Mouse (Mus musculus) forebrain, postnatal 0 days (tissue): ENCODE measurements around the gene Mrps12. TPM values are rescaled to one million over a fixed set of nuclear protein-coding genes. Genes with fewer than 3 reads are reported as not detected.
A peak's percentile ranks its signal among the peaks of the same experiment; 100 is the strongest.

Experiments used
- ATAC-seq: fragments of 200-750 bp; cut with Nextera tagmentation; 2 replicates; pipeline ENCODE4 v1.8.0; 2017; ENCODE audit warnings: mild to moderate bottlenecking, moderate library complexity
- DNase-seq: peaks from one replicate; pipeline ENCODE4 v3.0.0-alpha.2; 2015
- H3K27ac ChIP-seq: fragments of 300-500 bp; sonication (generic); 2 replicates; pipeline ENCODE4 v1.5.1; 2014; ENCODE audit warnings: low read depth, mild to moderate bottlenecking, antibody characterized with exemption, low read length, moderate library complexity, mixed read lengths
- H3K27me3 ChIP-seq: fragments of 300-500 bp; sonication (generic); 2 replicates; pipeline ENCODE4 v1.6.1; 2014; ENCODE audit warnings: mild to moderate bottlenecking, low read length, mixed read lengths; ENCODE audit not compliant: insufficient read depth
- H3K36me3 ChIP-seq: fragments of 300-500 bp; sonication (generic); 2 replicates; pipeline ENCODE4 v1.6.1; 2014; ENCODE audit warnings: mild to moderate bottlenecking, moderate library complexity; ENCODE audit not compliant: insufficient read depth
- H3K4me1 ChIP-seq: fragments of 300-500 bp; sonication (generic); 2 replicates; pipeline ENCODE4 v1.6.1; 2014; ENCODE audit warnings: antibody characterized with exemption; ENCODE audit not compliant: insufficient read depth
- H3K4me2 ChIP-seq: fragments of 300-500 bp; sonication (generic); 2 replicates; pipeline ENCODE4 v1.6.1; 2014; ENCODE audit warnings: low read depth, mild to moderate bottlenecking, moderate library complexity
- H3K4me3 ChIP-seq: fragments of 300-500 bp; sonication (generic); 2 replicates; pipeline ENCODE4 v1.5.1; 2014; ENCODE audit warnings: low read depth, low read length, mixed read lengths
- H3K9ac ChIP-seq: fragments of 300-500 bp; sonication (generic); 2 replicates; pipeline ENCODE4 v1.6.1; 2014; ENCODE audit warnings: mild to moderate bottlenecking
- H3K9me3 ChIP-seq: fragments of 300-500 bp; sonication (generic); 2 replicates; pipeline ENCODE4 v1.6.1; 2016; ENCODE audit warnings: low read length
- CTCF ChIP-seq: sonication (generic); IDR thresholded peaks from 2 replicates; pipeline ENCODE4 v1.5.1; 2016; ENCODE audit warnings: antibody characterized with exemption, control low read depth, low read depth
- WGBS: fragments of 180-500 bp; shearing (Covaris S2); extraction: QIAGEN DNeasy Blood & Tissue Kit; methylation state at CpG from one replicate; pipeline ENCODE4 v1.1.7; 2014; 5-methylcytosine and 5-hydroxymethylcytosine counted together
- polyA plus RNA-seq: library from polyadenylated mRNA; unstranded; fragments of >200 nt; fragmentation: Nextera tagmentation; extraction: Ambion mirVana; gene quantifications from 2 replicates; pipeline ENCODE4 v1.2.1, GENCODE M21; 2015
- total RNA-seq: library from RNA; depleted of rRNA; stranded (reverse); fragments of >200 nt; gene quantifications from 2 replicates; pipeline ENCODE4 v1.2.3, GENCODE M21; 2014; rRNA removed

The Mrps12 gene
- total RNA-seq, result 48.6 and 78.0 TPM in 2 replicates
- 101 and 119 TPM in 2 replicates for polyA plus RNA-seq

DNA sequence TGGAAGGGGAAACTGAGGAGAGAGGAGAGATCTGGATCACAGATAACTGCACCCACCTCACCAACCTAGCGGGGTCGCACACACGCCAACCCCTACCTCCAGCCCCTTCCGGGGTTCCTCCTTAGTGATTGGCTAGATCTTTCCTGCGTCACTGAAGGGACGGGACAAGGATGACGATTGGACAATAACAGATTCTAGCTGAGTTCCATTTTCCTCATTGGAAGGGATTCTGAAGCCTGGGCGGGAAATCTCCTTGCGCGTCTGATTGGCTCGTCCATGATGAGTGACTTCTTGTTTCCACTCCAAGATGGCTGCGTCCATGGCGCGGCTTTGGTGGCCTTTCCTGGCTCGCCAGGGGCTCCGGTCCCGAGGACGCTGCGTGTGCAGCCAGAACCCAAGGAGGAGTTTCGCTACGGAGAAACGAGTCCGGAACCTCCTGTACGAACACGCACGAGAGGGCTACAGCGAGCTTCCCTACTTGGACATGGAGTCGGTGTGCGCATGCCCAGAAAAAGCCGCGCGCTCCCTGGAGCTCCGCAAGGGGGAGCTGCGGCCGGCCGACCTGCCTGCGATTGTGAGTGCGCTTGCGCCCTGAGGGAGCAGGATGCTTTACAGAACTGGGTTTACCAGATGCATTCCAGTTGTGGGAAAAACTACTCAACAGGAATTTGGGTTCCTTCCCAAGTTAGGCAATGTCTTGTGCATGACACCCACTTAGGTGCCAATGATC lies at the start of gene Mrps12, which contains the start of gene Sars2:
TSS of gene Mrps12 (minus strand) at position 112 of the 730 bp plus-strand sequence.
TSS of gene Sars2 (plus strand) at position 284 of the 730 bp plus-strand sequence.
- 1% methylated on average over 39 of the region's 39 CpGs for WGBS
- H3K4me2 ChIP-seq, result peak within 1 kb of the TSS; percentile 87
- peak within 1 kb of the TSS; percentile 72 for H3K9ac ChIP-seq
- ATAC-seq, result peak; percentile 99
- H3K27ac ChIP-seq, result peak within 1 kb of the TSS; percentile 82
- TF ChIP-seq CTCF, result peak; percentile 89
- no peaks in the 10 kb centered on the region for H3K27me3 ChIP-seq
- DNase-seq, result peak; percentile 99
- H3K9me3 ChIP-seq, result no peaks in the 10 kb centered on the region
- peak within 1 kb of the TSS; percentile 61 for H3K4me3 ChIP-seq
- peaks cover 8% of the 10 kb centered on the region for H3K4me1 ChIP-seq
- H3K36me3 ChIP-seq, result no peaks in the 10 kb centered on the region; the same call in none of the 2 replicates

DNA sequence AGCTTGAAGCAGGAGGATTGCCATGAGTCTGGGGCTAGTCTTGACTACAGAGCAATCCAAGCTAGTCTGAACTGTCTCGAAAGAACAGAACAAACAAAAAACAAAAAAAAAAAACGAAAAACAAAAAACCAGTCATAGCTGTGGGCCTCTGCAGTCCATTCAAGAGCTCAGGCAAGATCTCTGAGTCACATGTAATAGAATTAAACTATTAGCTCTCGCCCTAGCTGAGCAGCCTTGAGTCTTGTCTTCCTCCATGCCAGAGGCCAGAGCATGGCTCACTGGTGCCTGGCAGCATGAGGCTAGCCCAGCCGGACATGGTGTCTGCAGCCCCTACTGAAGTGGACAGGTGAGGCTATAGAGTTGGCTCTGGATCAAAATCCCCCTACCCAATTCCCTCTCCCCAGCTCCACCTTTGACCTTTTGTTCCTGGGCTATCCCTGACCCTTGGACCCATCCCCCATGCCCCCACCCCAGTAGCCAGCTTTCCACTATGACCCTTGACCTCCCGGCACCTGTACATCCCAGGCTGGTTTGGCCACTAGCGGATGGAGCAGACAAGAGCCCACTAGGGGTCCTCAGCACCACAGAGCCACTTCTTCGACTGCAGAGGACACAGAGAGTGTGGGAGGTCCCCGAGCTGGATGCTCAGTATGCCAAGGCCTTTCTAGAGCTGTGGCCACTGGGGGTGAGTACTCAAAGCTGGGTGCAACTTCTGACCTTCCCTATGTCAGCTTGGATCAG lies 48.6 kb upstream of the Mrps12 start:
- no peaks in the 10 kb centered on the region for H3K27me3 ChIP-seq
- ATAC-seq, result no peak
- WGBS, result 52% methylated on average over 8 of the region's 8 CpGs

DNA sequence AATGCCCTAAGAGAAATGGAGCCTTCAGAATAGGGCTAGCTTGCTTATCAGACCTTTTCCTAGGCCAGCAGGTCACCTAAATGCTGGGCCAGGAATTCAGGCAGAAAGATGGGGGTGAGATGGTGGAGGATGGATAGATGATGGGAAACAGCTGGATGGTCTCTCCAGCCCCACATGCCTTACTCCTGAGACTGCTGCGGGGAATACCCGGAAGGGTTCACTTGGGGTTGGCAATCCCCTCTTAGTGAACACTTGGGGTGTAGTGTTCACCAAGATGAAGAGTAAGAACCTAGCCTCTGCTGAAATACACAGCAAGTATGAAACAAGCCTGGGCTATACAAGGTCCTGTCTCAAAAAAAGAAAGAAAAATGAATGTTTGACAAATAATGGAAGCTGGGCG lies 47.6 kb upstream of the Mrps12 start:
- no peaks in the 10 kb centered on the region for H3K4me1 ChIP-seq
- no peak overlapping the region for H3K4me2 ChIP-seq
- no peak overlapping the region for H3K9ac ChIP-seq
- no peak for TF ChIP-seq CTCF
- H3K4me3 ChIP-seq, result no peak overlapping the region
- H3K27me3 ChIP-seq, result no peaks in the 10 kb centered on the region
- WGBS, result 90% methylated on average over 3 of the region's 3 CpGs
- DNase-seq (no peak), ATAC-seq (no peak)
- peaks cover 14% of the 10 kb centered on the region for H3K36me3 ChIP-seq
- no peaks in the 10 kb centered on the region for H3K9me3 ChIP-seq
- no peak overlapping the region for H3K27ac ChIP-seq

More for the DNA sequence above, 48.6 kb upstream of the Mrps12 start:
- no peak for DNase-seq
- Histone ChIP-seq H3K4me2 (no peak overlapping the region), H3K4me3 (no peak overlapping the region), H3K9ac (no peak overlapping the region), H3K36me3 (peaks cover 9% of the 10 kb centered on the region; the same call in 1 of the 2 replicates), H3K27ac (no peak overlapping the region), H3K4me1 (no peaks in the 10 kb centered on the region), H3K9me3 (no peaks in the 10 kb centered on the region)
- TF ChIP-seq CTCF, result peak; percentile 40

GRCm38 (mm10) chr7:28788307-28789195 lies 46.9 kb upstream of the Mrps12 start, which contains the start of gene Rinl:
TSS of gene Rinl (plus strand) at chr7:28788969.
- ATAC-seq, result no peak
- DNase-seq, result no peak
- H3K4me2 ChIP-seq, result no peak within 1 kb of the TSS
- H3K27ac ChIP-seq, result no peak within 1 kb of the TSS
- WGBS, result 84% methylated on average over 5 of the region's 5 CpGs
- H3K9me3 ChIP-seq, result no peaks in the 10 kb centered on the region
- H3K9ac ChIP-seq, result no peak within 1 kb of the TSS
- H3K4me1 ChIP-seq, result no peaks in the 10 kb centered on the region
- peaks cover 21% of the 10 kb centered on the region for H3K36me3 ChIP-seq
- TF ChIP-seq CTCF, result no peak
- no peaks in the 10 kb centered on the region for H3K27me3 ChIP-seq
- H3K4me3 ChIP-seq, result no peak within 1 kb of the TSS

DNA sequence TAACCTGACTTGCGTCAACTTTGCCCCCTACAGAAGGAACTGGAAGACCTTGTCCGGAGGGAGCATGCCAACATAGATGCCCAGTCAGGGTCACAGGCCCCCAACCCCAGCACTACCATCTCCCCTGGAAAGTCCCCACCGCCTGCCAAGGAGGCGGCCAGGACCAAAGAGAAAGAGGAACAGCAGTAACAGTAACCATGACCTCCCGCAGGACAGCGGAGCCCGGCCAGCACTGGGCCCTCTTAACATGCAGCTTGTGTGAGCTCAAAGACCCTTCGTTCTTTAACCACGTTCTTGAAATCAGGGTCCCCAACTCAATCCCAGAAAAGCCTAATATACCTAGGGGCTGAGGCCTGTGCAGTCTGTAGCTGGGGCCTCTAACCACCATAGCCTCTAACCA lies 46.3 kb upstream of the Mrps12 start:
- no peaks in the 10 kb centered on the region for H3K27me3 ChIP-seq
- DNase-seq (no peak), ATAC-seq (no peak)
- H3K4me1 ChIP-seq, result no peaks in the 10 kb centered on the region
- 96% methylated on average over 9 of the region's 9 CpGs for WGBS
- no peak overlapping the region for H3K4me2 ChIP-seq
- no peak overlapping the region for H3K27ac ChIP-seq
- peaks cover 28% of the 10 kb centered on the region for H3K36me3 ChIP-seq
- no peak overlapping the region for H3K9ac ChIP-seq
- TF ChIP-seq CTCF, result no peak
- H3K4me3 ChIP-seq, result no peak overlapping the region
- no peaks in the 10 kb centered on the region for H3K9me3 ChIP-seq

DNA sequence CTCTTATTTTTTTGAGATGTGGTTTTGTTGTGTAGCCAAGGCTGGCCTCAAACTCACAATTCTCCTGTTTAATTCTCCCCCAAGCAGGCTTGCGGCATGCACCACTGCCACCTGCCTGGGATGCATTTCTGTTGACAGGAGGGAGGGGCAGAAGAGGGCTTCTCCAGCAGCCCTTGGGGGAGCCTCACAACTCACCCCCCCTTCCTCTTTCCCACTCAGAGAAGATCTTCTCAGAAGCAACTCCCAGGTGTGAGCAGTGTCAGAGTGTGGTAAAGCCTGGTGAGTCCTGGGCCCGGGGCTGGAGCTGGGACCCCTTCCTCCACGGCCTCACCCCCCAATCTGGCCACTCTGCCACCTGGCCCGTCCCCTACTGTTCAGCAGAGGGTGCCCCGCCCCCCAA lies 43.5 kb upstream of the Mrps12 start:
- no peak for TF ChIP-seq CTCF
- Histone ChIP-seq H3K27ac (no peak overlapping the region), H3K36me3 (peaks cover 30% of the 10 kb centered on the region), H3K9me3 (no peaks in the 10 kb centered on the region), H3K27me3 (no peaks in the 10 kb centered on the region), H3K9ac (no peak overlapping the region), H3K4me3 (no peak overlapping the region), H3K4me1 (peaks cover 3% of the 10 kb centered on the region; the same call in 1 of the 2 replicates), H3K4me2 (no peak overlapping the region)
- DNase-seq, result no peak
- ATAC-seq, result no peak
- 81% methylated on average over 5 of the region's 5 CpGs for WGBS
